Mouse (Mus musculus): ENCODE measurements around the gene Adam22. TPM values are rescaled to one million over a fixed set of nuclear protein-coding genes. Genes with fewer than 3 reads are reported as not detected.

Gene Adam22
- polyA plus RNA-seq, 1 experiment: 3.6 TPM

- Histone ChIP-seq H3K27me3 (ENCODE audit: control insufficient read depth, insufficient read depth, low read length) (no peaks in the 10 kb centered on the region), H3K36me3 (ENCODE audit: control insufficient read depth, insufficient read depth, low read length) (no peaks in the 10 kb centered on the region), H3K4me3 (ENCODE audit: control insufficient read depth, low read depth, low read length) (no peak overlapping the region), H3K4me1 (ENCODE audit: control insufficient read depth, insufficient read depth, low read length) (no peaks in the 10 kb centered on the region), H3K27ac (ENCODE audit: control insufficient read depth, insufficient read depth, low read depth, low read length) (no peak overlapping the region)
- no peak for TF ChIP-seq POLR2A (IDR thresholded peaks at IDR 0.05; ENCODE audit: control insufficient read depth, low read depth, low read length)
- no peak for TF ChIP-seq CTCF (IDR thresholded peaks at IDR 0.05; ENCODE audit: control insufficient read depth, insufficient read depth, insufficient replicate concordance, low read depth, low read length)
These were observed 216.3 kb downstream of the Adam22 start for GRCm38 (mm10) chr5:8151645-8152044.

DNA sequence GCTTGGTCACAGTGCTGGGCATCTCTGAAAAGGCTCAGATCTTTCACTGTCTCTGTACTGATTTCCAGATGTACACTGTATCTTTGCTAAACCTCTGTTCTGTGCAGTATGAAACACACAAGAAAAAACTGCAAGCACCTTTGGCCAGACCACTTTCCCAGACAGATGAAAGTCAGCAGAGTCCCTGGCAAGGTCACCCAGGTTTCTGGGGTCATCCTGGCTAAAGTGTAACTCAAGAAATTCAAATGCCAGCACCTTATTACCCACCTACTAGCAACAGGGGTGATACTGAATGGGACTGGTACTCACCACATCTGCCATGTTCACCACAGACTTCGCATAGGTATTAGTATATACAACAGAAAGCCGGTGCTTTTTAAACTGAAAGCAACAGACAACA is 221.8 kb downstream of the Adam22 start:
- H3K36me3 ChIP-seq (ENCODE audit: control insufficient read depth, insufficient read depth, low read length): no peaks in the 10 kb centered on the region
- no peaks in the 10 kb centered on the region for H3K27me3 ChIP-seq (ENCODE audit: control insufficient read depth, insufficient read depth, low read length)
- TF ChIP-seq POLR2A (IDR thresholded peaks at IDR 0.05; ENCODE audit: control insufficient read depth, low read depth, low read length) (no peak), CTCF (IDR thresholded peaks at IDR 0.05; ENCODE audit: control insufficient read depth, insufficient read depth, insufficient replicate concordance, low read depth, low read length) (no peak)
- no peak overlapping the region for H3K4me3 ChIP-seq (ENCODE audit: control insufficient read depth, low read depth, low read length)
- no peaks in the 10 kb centered on the region for H3K4me1 ChIP-seq (ENCODE audit: control insufficient read depth, insufficient read depth, low read length)
- H3K27ac ChIP-seq (ENCODE audit: control insufficient read depth, insufficient read depth, low read depth, low read length): no peak overlapping the region

GRCm38 (mm10) chr5:8145473-8145872 is 222.5 kb downstream of the Adam22 start:
- Histone ChIP-seq H3K27ac (ENCODE audit: control insufficient read depth, insufficient read depth, low read depth, low read length) (no peak overlapping the region), H3K27me3 (ENCODE audit: control insufficient read depth, insufficient read depth, low read length) (no peaks in the 10 kb centered on the region), H3K36me3 (ENCODE audit: control insufficient read depth, insufficient read depth, low read length) (no peaks in the 10 kb centered on the region), H3K4me3 (ENCODE audit: control insufficient read depth, low read depth, low read length) (no peak overlapping the region), H3K4me1 (ENCODE audit: control insufficient read depth, insufficient read depth, low read length) (no peaks in the 10 kb centered on the region)
- TF ChIP-seq POLR2A (IDR thresholded peaks at IDR 0.05; ENCODE audit: control insufficient read depth, low read depth, low read length) (no peak), CTCF (IDR thresholded peaks at IDR 0.05; ENCODE audit: control insufficient read depth, insufficient read depth, insufficient replicate concordance, low read depth, low read length) (no peak)

DNA sequence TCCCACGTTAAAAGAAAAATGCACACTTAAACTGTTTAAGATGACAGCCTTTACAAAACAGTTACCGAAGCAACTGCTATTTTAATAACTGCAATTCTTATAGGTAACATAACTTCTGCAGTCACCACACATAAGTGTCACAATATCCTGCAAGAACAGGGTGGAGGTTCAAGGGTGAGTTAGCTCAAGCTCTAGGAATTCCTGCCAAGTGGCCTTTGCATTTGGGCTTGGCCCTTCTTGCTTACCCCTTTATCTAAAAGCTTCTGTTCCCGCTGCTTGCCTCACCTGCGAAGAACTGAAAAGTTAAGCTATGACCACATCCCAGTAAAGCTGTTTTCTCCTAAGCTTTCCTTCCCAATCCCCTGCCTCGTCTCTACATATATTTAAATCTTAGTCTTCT is 235.4 kb downstream of the Adam22 start:
- H3K36me3 ChIP-seq (ENCODE audit: control insufficient read depth, insufficient read depth, low read length): no peaks in the 10 kb centered on the region
- no peak overlapping the region for H3K27ac ChIP-seq (ENCODE audit: control insufficient read depth, insufficient read depth, low read depth, low read length)
- no peaks in the 10 kb centered on the region for H3K27me3 ChIP-seq (ENCODE audit: control insufficient read depth, insufficient read depth, low read length)
- TF ChIP-seq CTCF (IDR thresholded peaks at IDR 0.05; ENCODE audit: control insufficient read depth, insufficient read depth, insufficient replicate concordance, low read depth, low read length) (no peak), POLR2A (IDR thresholded peaks at IDR 0.05; ENCODE audit: control insufficient read depth, low read depth, low read length) (no peak)
- H3K4me1 ChIP-seq (ENCODE audit: control insufficient read depth, insufficient read depth, low read length): no peaks in the 10 kb centered on the region
- H3K4me3 ChIP-seq (ENCODE audit: control insufficient read depth, low read depth, low read length): no peak overlapping the region

DNA sequence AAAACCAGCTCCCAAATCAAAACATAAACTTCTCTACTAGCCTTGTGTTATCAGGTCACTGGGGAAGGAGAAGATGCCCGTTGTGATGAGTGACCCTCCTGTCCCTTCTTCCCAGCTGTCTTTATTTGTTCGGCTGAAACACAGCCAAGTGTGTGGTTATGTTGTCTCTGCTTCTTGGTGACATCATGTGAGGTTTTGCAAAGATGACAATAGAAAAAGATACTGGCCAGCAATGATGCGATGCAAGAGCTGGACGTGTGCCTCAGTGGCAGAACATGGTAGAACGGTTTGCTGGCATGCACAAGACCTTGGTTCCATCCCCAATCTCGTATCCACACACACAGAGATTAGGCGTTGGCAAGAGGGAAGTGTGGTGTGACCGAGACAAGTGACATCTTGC is 236.0 kb downstream of the Adam22 start:
- Histone ChIP-seq H3K4me1 (ENCODE audit: control insufficient read depth, insufficient read depth, low read length) (no peaks in the 10 kb centered on the region), H3K27ac (ENCODE audit: control insufficient read depth, insufficient read depth, low read depth, low read length) (no peak overlapping the region), H3K4me3 (ENCODE audit: control insufficient read depth, low read depth, low read length) (no peak overlapping the region), H3K27me3 (ENCODE audit: control insufficient read depth, insufficient read depth, low read length) (no peaks in the 10 kb centered on the region), H3K36me3 (ENCODE audit: control insufficient read depth, insufficient read depth, low read length) (no peaks in the 10 kb centered on the region)
- TF ChIP-seq CTCF (IDR thresholded peaks at IDR 0.05; ENCODE audit: control insufficient read depth, insufficient read depth, insufficient replicate concordance, low read depth, low read length): no peak
- no peak for TF ChIP-seq POLR2A (IDR thresholded peaks at IDR 0.05; ENCODE audit: control insufficient read depth, low read depth, low read length)

GRCm38 (mm10) chr5:8129750-8130149 is 238.2 kb downstream of the Adam22 start:
- no peaks in the 10 kb centered on the region for H3K27me3 ChIP-seq (ENCODE audit: control insufficient read depth, insufficient read depth, low read length)
- no peaks in the 10 kb centered on the region for H3K4me1 ChIP-seq (ENCODE audit: control insufficient read depth, insufficient read depth, low read length)

GRCm38 (mm10) chr5:8120926-8121325 is 247.0 kb downstream of the Adam22 start:
- H3K36me3 ChIP-seq (ENCODE audit: control insufficient read depth, insufficient read depth, low read length): no peaks in the 10 kb centered on the region
- TF ChIP-seq CTCF (IDR thresholded peaks at IDR 0.05; ENCODE audit: control insufficient read depth, insufficient read depth, insufficient replicate concordance, low read depth, low read length) (no peak), POLR2A (IDR thresholded peaks at IDR 0.05; ENCODE audit: control insufficient read depth, low read depth, low read length) (no peak)
- no peak overlapping the region for H3K27ac ChIP-seq (ENCODE audit: control insufficient read depth, insufficient read depth, low read depth, low read length)
- no peaks in the 10 kb centered on the region for H3K4me1 ChIP-seq (ENCODE audit: control insufficient read depth, insufficient read depth, low read length)
- H3K4me3 ChIP-seq (ENCODE audit: control insufficient read depth, low read depth, low read length): no peak overlapping the region
- H3K27me3 ChIP-seq (ENCODE audit: control insufficient read depth, insufficient read depth, low read length): no peaks in the 10 kb centered on the region

More at GRCm38 (mm10) chr5:8129750-8130149, 238.2 kb downstream of the Adam22 start:
- Histone ChIP-seq H3K27ac (ENCODE audit: control insufficient read depth, insufficient read depth, low read depth, low read length) (no peak overlapping the region), H3K4me3 (ENCODE audit: control insufficient read depth, low read depth, low read length) (no peak overlapping the region), H3K36me3 (ENCODE audit: control insufficient read depth, insufficient read depth, low read length) (no peaks in the 10 kb centered on the region)
- no peak for TF ChIP-seq POLR2A (IDR thresholded peaks at IDR 0.05; ENCODE audit: control insufficient read depth, low read depth, low read length)
- TF ChIP-seq CTCF (IDR thresholded peaks at IDR 0.05; ENCODE audit: control insufficient read depth, insufficient read depth, insufficient replicate concordance, low read depth, low read length): no peak

- TF ChIP-seq POLR2A (IDR thresholded peaks at IDR 0.05; ENCODE audit: control insufficient read depth, low read depth, low read length) (no peak), CTCF (IDR thresholded peaks at IDR 0.05; ENCODE audit: control insufficient read depth, insufficient read depth, insufficient replicate concordance, low read depth, low read length) (no peak)
- Histone ChIP-seq H3K27me3 (ENCODE audit: control insufficient read depth, insufficient read depth, low read length) (no peaks in the 10 kb centered on the region), H3K36me3 (ENCODE audit: control insufficient read depth, insufficient read depth, low read length) (no peaks in the 10 kb centered on the region), H3K4me3 (ENCODE audit: control insufficient read depth, low read depth, low read length) (no peak overlapping the region), H3K4me1 (ENCODE audit: control insufficient read depth, insufficient read depth, low read length) (no peaks in the 10 kb centered on the region), H3K27ac (ENCODE audit: control insufficient read depth, insufficient read depth, low read depth, low read length) (no peak overlapping the region)
These were observed 247.9 kb downstream of the Adam22 start for GRCm38 (mm10) chr5:8120087-8120486.

Data from testis, adult 2 months (tissue).